Mouse (Mus musculus): ENCODE data around the gene S1pr3.

The S1pr3 gene

GRCm38 (mm10) chr13:51408519-51409001, at the start of gene S1pr3:
Gene S1pr3, plus strand, starts transcription at chr13:51408639.
- no peak for DNase-seq (ENCODE audit: extremely low read depth, low read depth)

DNA sequence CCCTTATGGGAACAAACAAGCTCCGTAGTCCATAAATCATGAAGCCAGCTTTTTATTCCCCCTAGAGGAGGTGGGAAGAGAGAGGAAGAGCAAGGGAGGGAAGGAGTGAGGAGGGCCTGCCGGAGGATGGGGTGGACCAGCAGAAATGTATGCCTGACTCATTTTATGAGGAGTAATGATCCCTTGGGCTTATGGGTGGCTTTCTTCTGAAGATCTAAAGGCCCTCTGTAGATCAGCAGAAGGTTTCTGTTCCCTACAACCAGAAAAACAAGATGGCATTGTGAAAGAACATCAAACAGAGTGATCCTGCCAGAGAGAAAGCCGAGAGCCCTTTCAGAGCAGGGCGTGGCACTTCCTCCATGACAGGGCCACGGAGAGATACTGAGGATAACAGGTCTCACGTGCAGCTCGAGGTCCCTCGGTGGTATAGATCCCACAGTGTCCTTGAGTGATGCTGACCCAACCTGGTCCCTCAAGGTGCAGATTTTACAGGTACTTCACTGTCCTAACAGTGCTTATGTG, 47.9 kb upstream of the S1pr3 start:
- DNase-seq (ENCODE audit: extremely low read depth, low read depth), result no peak

GRCm38 (mm10) chr13:51363390-51363789, 45.0 kb upstream of the S1pr3 start:
- no peak for DNase-seq (ENCODE audit: extremely low read depth, low read depth)

GRCm38 (mm10) chr13:51363985-51364384, 44.5 kb upstream of the S1pr3 start:
- DNase-seq (ENCODE audit: extremely low read depth, low read depth), result no peak

GRCm38 (mm10) chr13:51365191-51365590, 43.2 kb upstream of the S1pr3 start:
- DNase-seq (ENCODE audit: extremely low read depth, low read depth), result no peak

DNA sequence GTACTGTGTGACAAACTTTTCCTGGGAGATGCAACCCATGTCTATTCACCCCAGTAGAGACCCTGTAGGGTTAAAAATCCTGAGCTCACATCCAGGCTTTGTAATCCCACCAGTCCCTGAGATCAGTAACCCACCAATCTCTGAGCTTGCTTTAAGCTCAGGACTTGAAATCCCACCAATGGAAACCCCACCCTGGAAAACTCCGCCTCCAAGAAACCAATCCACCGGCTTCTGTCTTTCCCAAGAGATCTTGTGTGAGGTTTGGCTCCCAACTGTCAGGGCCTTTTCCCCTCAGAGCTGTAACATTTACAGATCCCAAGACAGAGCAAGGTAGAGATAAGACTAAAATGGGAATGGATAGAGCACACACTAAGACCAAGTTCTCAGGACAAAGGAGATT, 40.1 kb upstream of the S1pr3 start:
- DNase-seq (ENCODE audit: extremely low read depth, low read depth), result no peak

- DNase-seq (ENCODE audit: extremely low read depth, low read depth), result no peak
Measured at GRCm38 (mm10) chr13:51369354-51369753, 39.1 kb upstream of the S1pr3 start.

- no peak for DNase-seq (ENCODE audit: extremely low read depth, low read depth)
Measured at GRCm38 (mm10) chr13:51373086-51373485, 35.4 kb upstream of the S1pr3 start.

GRCm38 (mm10) chr13:51374026-51374807, 34.2 kb upstream of the S1pr3 start:
- no peak for DNase-seq (ENCODE audit: extremely low read depth, low read depth)

- no peak for DNase-seq (ENCODE audit: extremely low read depth, low read depth)
Measured at GRCm38 (mm10) chr13:51378126-51378525, 30.3 kb upstream of the S1pr3 start.

GRCm38 (mm10) chr13:51379596-51379995, 28.8 kb upstream of the S1pr3 start:
- no peak for DNase-seq (ENCODE audit: extremely low read depth, low read depth)

DNA sequence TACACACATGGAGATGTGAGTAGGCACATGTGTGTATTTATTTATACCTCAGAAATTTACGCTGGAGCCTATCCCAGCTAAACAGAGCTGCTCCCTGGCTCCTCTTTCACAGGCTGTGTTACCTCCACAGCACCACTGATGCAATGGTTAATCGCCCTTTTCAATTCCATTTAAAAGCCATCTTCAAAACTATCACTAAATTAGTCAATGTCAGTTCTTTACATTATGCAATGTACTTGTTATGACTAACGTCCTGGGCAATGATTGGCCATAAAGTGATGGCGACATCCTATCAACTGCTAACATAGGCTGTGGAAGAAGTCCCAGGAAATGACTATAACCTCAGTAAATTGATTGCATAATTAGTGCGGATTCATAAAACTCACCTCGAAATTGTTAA, 26.9 kb upstream of the S1pr3 start:
- no peak for DNase-seq (ENCODE audit: extremely low read depth, low read depth)

DNA sequence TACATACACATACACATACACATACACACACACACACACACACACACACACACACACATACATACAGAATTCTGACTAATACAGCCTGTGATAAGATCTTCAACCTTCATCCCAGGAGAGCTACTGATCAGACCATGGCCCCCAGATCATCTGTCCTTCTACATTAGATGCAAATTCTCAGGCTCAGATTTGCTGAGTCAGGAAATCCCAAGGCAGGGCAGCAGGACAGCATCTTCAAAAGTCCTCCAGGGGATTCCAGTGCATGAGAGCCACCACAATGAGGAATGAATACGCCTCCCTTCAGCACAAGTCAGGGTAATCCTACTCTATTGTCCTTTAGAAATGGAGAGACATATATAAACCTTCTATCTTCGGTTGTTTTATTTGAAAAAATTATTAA, 23.5 kb upstream of the S1pr3 start:
- DNase-seq (ENCODE audit: extremely low read depth, low read depth), result no peak

DNA sequence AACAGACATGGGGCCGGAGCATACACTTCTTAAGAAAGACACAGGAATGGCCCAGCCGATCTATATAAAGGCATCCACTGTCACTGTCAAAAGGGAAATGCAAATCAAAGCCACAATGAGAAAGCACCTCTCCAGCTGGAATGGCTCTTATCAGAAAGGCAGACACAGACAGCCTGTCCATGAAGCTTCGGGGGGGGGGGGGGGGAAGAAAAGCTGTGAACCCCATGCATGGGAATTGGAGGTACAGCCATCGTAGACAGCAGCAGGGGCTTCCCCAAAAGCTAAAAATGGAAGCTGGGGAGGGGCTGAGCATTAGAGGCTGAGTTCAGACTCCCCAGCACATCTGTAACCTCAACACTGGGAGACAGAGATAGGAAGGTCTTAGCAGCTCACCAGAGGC, 20.5 kb upstream of the S1pr3 start:
- DNase-seq (ENCODE audit: extremely low read depth, low read depth), result no peak

DNA sequence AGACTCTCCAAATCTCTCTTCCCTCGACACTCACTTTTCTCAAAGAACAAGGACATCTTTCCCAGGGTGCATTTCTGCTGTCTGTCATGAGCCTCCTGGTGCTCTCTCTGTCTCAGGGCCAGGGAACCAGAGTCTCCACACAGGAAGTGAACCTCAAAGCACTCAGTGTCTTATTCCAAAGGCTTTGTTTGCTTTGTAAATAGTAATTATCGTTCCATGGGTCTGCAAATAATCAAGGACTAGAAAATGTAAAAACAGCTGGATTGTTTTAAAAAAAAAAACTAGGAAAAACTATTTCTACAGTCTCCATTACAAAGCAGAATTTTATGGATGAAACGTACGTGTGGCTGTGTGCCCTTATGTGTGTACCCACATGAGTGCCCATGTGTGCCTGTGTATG, 18.0 kb upstream of the S1pr3 start:
- DNase-seq (ENCODE audit: extremely low read depth, low read depth), result no peak

GRCm38 (mm10) chr13:51391359-51391916, 17.0 kb upstream of the S1pr3 start:
- DNase-seq (ENCODE audit: extremely low read depth, low read depth), result no peak

DNA sequence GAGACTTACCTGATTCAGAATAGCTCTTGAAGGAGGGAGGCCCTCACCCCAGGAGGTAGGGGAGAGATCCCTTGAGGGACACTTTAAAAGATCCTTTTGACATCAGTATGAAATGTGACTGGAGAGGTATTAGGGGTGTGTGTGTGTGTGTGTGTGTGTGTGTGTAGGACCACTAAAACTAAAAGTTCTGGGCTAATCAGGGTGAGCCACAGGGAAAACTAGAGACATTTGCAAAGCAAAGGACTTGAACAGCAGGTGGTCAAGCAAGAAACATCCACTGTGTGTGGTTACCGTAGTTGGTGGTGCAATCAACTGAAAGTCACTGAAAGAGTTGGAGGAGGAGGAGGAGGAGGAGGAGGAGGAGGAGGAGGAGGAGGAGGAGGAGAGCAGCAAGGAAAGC, 16.2 kb upstream of the S1pr3 start:
- DNase-seq (ENCODE audit: extremely low read depth, low read depth), result no peak

DNA sequence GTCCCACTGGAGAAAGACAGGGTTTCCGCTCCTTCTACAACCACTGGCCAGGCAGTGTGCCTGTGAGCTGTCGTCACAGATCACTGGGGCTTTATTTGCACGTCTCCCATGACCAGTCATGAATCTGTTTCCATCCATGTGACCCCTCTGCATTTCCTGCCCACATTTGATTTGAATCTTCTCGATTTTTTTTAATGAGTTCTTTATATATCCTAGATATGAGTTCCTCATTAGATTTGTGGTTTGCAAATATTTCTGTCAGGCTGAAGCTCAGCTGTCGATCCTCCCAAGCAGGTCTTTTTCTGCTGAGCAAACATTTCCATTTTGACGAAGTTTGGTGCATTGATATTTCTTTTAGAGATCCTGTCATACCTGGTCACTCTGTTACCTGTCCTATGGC, 10.6 kb upstream of the S1pr3 start:
- DNase-seq (ENCODE audit: extremely low read depth, low read depth), result no peak

- DNase-seq (ENCODE audit: extremely low read depth, low read depth), result no peak
Measured at GRCm38 (mm10) chr13:51399562-51399961, 8.9 kb upstream of the S1pr3 start.

DNA sequence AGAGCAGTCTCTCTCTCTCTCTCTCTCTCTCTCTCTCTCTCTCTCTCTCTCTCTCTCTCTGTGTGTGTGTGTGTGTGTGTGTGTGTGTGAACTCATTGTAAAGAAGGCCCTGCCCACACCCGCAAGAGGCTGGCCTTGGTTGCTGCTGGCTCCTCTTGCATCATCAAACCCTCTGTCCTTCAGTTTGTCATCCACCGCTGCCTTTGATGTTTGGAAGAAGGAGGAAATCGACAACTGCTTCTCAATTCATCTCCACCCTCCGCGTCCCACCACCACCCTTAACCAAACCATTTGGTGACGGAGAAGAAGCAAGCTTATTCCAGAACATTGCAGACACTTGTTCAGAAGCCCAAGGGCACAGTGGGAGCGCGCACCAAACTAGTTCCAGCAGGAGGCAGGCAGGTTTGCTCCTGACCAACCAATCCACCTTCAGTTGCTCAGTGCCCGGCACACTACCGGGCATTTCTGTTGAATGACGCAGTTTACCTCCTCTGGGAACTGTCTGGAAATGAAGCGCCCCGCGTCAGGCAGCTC, 8.2 kb upstream of the S1pr3 start:
- DNase-seq (ENCODE audit: extremely low read depth, low read depth), result no peak

- no peak for DNase-seq (ENCODE audit: extremely low read depth, low read depth)
Measured at GRCm38 (mm10) chr13:51400736-51401501, 7.5 kb upstream of the S1pr3 start.

DNA sequence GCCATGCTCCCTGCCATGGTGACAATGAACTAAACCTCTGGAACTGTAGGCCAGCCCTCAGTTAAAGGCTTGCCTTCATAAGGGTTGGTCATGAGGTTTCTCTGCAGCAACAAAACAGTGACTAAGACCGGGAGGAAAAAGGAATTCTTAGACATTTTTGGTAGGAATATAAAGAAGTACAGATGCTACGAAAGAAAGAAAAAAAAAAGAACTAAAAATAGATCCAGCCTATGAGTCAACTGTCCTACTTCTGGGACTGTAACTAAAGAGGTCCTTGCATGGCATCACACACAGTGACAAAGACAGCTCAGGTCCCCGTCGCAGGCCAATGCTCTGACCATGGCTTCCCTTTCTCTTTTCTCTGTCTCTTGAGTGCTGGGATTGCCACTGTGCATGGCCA, 3.9 kb upstream of the S1pr3 start:
- no peak for DNase-seq (ENCODE audit: extremely low read depth, low read depth)
